Mouse (Mus musculus): Measurements from ENCODE around the gene Melk. TPM values are rescaled to one million over a fixed set of nuclear protein-coding genes. Genes with fewer than 3 reads are reported as not detected.

Melk gene
- polyA plus RNA-seq, 1 experiment, result 0.39 TPM

DNA sequence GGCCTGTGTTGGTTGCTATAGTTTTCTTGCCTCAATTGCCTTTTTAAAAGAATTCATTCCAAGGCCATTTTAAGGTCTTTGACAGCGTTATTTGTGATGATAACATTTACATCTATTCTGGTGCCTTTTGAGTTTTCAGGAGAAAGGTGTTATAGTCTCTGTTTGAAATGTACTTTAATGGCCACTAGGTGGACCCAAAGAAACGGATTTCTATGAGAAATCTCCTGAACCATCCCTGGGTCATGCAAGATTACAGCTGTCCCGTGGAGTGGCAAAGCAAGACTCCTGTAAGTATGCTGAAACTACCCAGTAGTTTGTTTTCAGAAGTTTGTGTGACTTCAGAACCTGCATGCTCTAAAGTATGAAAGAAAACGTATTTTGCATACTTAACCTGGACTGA, 24.8 kb downstream of the Melk start:
- WGBS, result 47% methylated on average over 4 of the region's 4 CpGs
- H3K36me3 ChIP-seq (ENCODE audit: control insufficient read depth, insufficient read depth, low read length), result no peaks in the 10 kb centered on the region
- DNase-seq, result peak; percentile 15
- 0 out of 2 replicates have a peak, but pooled peaks have one; percentile 17 for TF ChIP-seq CTCF (conservative IDR thresholded peaks at IDR 0.05; ENCODE audit: insufficient read depth, insufficient read length, low read depth, low read length)
- TF ChIP-seq POLR2A (IDR thresholded peaks at IDR 0.05; ENCODE audit: low read depth, low read length), result no peak
- no peak overlapping the region for H3K27ac ChIP-seq (ENCODE audit: insufficient read depth, low read depth, low read length)
- no peaks in the 10 kb centered on the region for H3K27me3 ChIP-seq (replicated peaks; ENCODE audit: control insufficient read depth, insufficient read depth, low read length)
- H3K4me3 ChIP-seq (ENCODE audit: insufficient read depth, low read depth, low read length), result no peak overlapping the region
- no peaks in the 10 kb centered on the region for H3K4me1 ChIP-seq (ENCODE audit: control insufficient read depth, insufficient read depth, low read length)

DNA sequence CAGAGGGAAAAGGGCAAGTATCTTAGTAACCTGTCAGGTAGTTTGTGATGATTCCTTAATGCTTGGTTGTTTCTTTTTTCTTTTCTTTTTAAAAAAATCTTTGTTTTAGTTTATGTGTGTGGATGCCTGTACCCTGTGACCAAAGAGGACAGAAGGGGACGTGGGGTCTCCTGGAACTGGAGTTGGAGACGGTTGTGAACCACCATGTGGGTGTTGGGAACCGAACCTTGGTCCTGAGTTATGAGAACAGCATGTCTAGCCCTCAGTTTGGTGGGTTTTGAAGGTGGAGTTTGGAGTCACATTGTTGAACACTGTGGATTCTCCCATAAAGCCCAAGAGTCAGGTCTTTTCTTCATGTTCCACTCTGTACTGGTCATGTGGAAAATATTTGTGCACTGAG, 26.0 kb downstream of the Melk start:
- no peaks in the 10 kb centered on the region for H3K27me3 ChIP-seq (replicated peaks; ENCODE audit: control insufficient read depth, insufficient read depth, low read length)
- no peak overlapping the region for H3K4me3 ChIP-seq (ENCODE audit: insufficient read depth, low read depth, low read length)
- 99% methylated on average over 3 of the region's 3 CpGs for WGBS
- H3K36me3 ChIP-seq (ENCODE audit: control insufficient read depth, insufficient read depth, low read length), result no peaks in the 10 kb centered on the region
- DNase-seq, result no peak
- TF ChIP-seq CTCF (conservative IDR thresholded peaks at IDR 0.05; ENCODE audit: insufficient read depth, insufficient read length, low read depth, low read length), result no peak
- H3K4me1 ChIP-seq (ENCODE audit: control insufficient read depth, insufficient read depth, low read length), result no peaks in the 10 kb centered on the region
- no peak overlapping the region for H3K27ac ChIP-seq (ENCODE audit: insufficient read depth, low read depth, low read length)

DNA sequence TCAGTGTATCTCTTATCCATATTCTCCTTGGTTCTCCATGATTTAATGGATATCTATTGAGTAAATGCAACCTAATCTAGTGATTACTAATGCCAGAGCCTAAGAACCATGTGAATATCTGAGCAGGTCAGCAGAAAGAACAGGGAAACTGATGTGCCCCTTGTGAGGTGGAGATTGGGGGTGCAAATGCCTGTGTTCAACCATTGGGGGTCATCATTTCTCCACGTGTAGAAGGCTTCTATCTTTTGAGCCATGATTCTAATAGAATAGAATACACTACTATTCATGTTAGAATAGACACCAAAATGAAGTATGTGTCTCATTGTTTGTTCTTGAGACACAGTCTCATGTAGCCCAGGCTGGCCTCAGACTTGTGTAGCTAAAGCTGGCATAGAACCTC, 27.3 kb downstream of the Melk start:
- no peak for DNase-seq
- Histone ChIP-seq H3K27me3 (replicated peaks; ENCODE audit: control insufficient read depth, insufficient read depth, low read length) (no peaks in the 10 kb centered on the region), H3K36me3 (ENCODE audit: control insufficient read depth, insufficient read depth, low read length) (no peaks in the 10 kb centered on the region), H3K4me3 (ENCODE audit: insufficient read depth, low read depth, low read length) (no peak overlapping the region), H3K4me1 (ENCODE audit: control insufficient read depth, insufficient read depth, low read length) (no peaks in the 10 kb centered on the region), H3K27ac (ENCODE audit: insufficient read depth, low read depth, low read length) (no peak overlapping the region)
- TF ChIP-seq CTCF (conservative IDR thresholded peaks at IDR 0.05; ENCODE audit: insufficient read depth, insufficient read length, low read depth, low read length) (no peak), POLR2A (IDR thresholded peaks at IDR 0.05; ENCODE audit: low read depth, low read length) (no peak)
- WGBS, result 90% methylated on average over 1 of the region's 1 CpGs

GRCm38 (mm10) chr4:44335006-44335405, 34.3 kb downstream of the Melk start:
- no peaks in the 10 kb centered on the region for H3K27me3 ChIP-seq (replicated peaks; ENCODE audit: control insufficient read depth, insufficient read depth, low read length)
- H3K27ac ChIP-seq (ENCODE audit: insufficient read depth, low read depth, low read length), result no peak overlapping the region
- 89% methylated on average over 8 of the region's 8 CpGs for WGBS
- H3K4me3 ChIP-seq (ENCODE audit: insufficient read depth, low read depth, low read length), result no peak overlapping the region
- TF ChIP-seq CTCF (conservative IDR thresholded peaks at IDR 0.05; ENCODE audit: insufficient read depth, insufficient read length, low read depth, low read length) (no peak), POLR2A (IDR thresholded peaks at IDR 0.05; ENCODE audit: low read depth, low read length) (no peak)
- no peaks in the 10 kb centered on the region for H3K4me1 ChIP-seq (ENCODE audit: control insufficient read depth, insufficient read depth, low read length)
- no peak for DNase-seq
- no peaks in the 10 kb centered on the region for H3K36me3 ChIP-seq (ENCODE audit: control insufficient read depth, insufficient read depth, low read length)

DNA sequence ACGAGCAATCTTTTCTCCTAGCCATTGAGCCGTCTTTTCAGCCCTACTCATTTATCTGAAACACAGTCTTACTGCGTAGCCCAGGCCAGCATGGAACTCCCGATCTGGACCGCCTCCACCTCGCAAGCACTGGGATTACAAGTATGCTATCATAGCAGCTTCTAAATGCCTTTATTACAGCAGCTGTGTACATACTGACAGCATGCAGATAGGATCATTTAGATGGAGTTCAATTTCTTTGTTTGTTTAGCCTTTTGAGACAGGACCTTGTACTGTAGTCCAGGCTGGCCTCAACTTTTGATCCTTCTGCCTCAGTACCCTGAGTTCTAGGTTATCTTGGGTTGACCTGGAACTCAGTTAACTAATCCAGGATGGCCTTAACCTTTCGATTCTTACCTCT, 61.0 kb downstream of the Melk start:
- H3K36me3 ChIP-seq (ENCODE audit: control insufficient read depth, insufficient read depth, low read length), result no peaks in the 10 kb centered on the region
- no peak overlapping the region for H3K27ac ChIP-seq (ENCODE audit: insufficient read depth, low read depth, low read length)
- DNase-seq, result no peak
- H3K4me1 ChIP-seq (ENCODE audit: control insufficient read depth, insufficient read depth, low read length), result no peaks in the 10 kb centered on the region
- H3K4me3 ChIP-seq (ENCODE audit: insufficient read depth, low read depth, low read length), result no peak overlapping the region
- H3K27me3 ChIP-seq (replicated peaks; ENCODE audit: control insufficient read depth, insufficient read depth, low read length), result no peaks in the 10 kb centered on the region
- WGBS, result 95% methylated on average over 7 of the region's 7 CpGs
- TF ChIP-seq CTCF (conservative IDR thresholded peaks at IDR 0.05; ENCODE audit: insufficient read depth, insufficient read length, low read depth, low read length), result no peak
- TF ChIP-seq POLR2A (IDR thresholded peaks at IDR 0.05; ENCODE audit: low read depth, low read length), result no peak

- no peak overlapping the region for H3K4me3 ChIP-seq (ENCODE audit: insufficient read depth, low read depth, low read length)
- DNase-seq, result no peak
- no peaks in the 10 kb centered on the region for H3K27me3 ChIP-seq (replicated peaks; ENCODE audit: control insufficient read depth, insufficient read depth, low read length)
- 56% methylated on average over 12 of the region's 12 CpGs for WGBS
- no peak overlapping the region for H3K27ac ChIP-seq (ENCODE audit: insufficient read depth, low read depth, low read length)
- H3K36me3 ChIP-seq (ENCODE audit: control insufficient read depth, insufficient read depth, low read length), result no peaks in the 10 kb centered on the region
- no peaks in the 10 kb centered on the region for H3K4me1 ChIP-seq (ENCODE audit: control insufficient read depth, insufficient read depth, low read length)
- TF ChIP-seq POLR2A (IDR thresholded peaks at IDR 0.05; ENCODE audit: low read depth, low read length), result no peak
- TF ChIP-seq CTCF (conservative IDR thresholded peaks at IDR 0.05; ENCODE audit: insufficient read depth, insufficient read length, low read depth, low read length), result no peak
Observed at GRCm38 (mm10) chr4:44363434-44364013, 62.8 kb downstream of the Melk start.

GRCm38 (mm10) chr4:44392231-44393216, 91.8 kb downstream of the Melk start:
- 87% methylated on average over 35 of the region's 37 CpGs for WGBS
- no peak for TF ChIP-seq POLR2A (IDR thresholded peaks at IDR 0.05; ENCODE audit: low read depth, low read length)
- TF ChIP-seq CTCF (conservative IDR thresholded peaks at IDR 0.05; ENCODE audit: insufficient read depth, insufficient read length, low read depth, low read length), result no peak
- no peak overlapping the region for H3K27ac ChIP-seq (ENCODE audit: insufficient read depth, low read depth, low read length)
- no peak overlapping the region for H3K4me3 ChIP-seq (ENCODE audit: insufficient read depth, low read depth, low read length)
- no peaks in the 10 kb centered on the region for H3K27me3 ChIP-seq (replicated peaks; ENCODE audit: control insufficient read depth, insufficient read depth, low read length)
- no peaks in the 10 kb centered on the region for H3K36me3 ChIP-seq (ENCODE audit: control insufficient read depth, insufficient read depth, low read length)
- no peak for DNase-seq
- H3K4me1 ChIP-seq (ENCODE audit: control insufficient read depth, insufficient read depth, low read length), result no peaks in the 10 kb centered on the region

Measured in kidney, adult 2 months (tissue).